Mouse (Mus musculus): ENCODE data around the gene Gimap8.
"Not testable (repeated sequence)": the region's sequence is repeated elsewhere in the genome, so short reads cannot be mapped to it uniquely, and the experiment has no call there.

The Gimap8 gene

GRCm38 (mm10) chr6:48680421-48680820, 33.4 kb downstream of the Gimap8 start:
- DNase-seq (ENCODE audit: low read depth): no peak

GRCm38 (mm10) chr6:48681472-48682090, 34.5 kb downstream of the Gimap8 start:
- no peak for DNase-seq (ENCODE audit: low read depth)

DNA sequence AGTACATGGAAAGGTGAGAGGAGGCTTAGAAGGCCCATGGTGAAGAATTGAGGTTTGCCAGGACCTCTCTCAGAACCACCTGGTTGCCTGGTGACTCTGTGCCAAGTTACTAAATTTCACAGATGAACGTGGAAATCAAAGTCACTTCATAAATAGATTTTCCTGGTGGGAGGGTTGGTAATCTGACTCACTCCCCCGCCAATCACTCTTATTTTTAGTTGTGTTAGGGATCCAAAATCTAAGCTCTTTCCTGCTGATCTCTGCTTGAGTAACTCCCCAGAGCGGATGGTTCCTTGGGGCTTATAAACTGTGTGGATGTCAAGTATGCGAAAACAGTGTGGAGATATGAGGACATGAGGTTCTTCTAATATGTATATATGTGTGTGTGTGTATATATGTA, 35.2 kb downstream of the Gimap8 start:
- no peak for DNase-seq (ENCODE audit: low read depth)

DNA sequence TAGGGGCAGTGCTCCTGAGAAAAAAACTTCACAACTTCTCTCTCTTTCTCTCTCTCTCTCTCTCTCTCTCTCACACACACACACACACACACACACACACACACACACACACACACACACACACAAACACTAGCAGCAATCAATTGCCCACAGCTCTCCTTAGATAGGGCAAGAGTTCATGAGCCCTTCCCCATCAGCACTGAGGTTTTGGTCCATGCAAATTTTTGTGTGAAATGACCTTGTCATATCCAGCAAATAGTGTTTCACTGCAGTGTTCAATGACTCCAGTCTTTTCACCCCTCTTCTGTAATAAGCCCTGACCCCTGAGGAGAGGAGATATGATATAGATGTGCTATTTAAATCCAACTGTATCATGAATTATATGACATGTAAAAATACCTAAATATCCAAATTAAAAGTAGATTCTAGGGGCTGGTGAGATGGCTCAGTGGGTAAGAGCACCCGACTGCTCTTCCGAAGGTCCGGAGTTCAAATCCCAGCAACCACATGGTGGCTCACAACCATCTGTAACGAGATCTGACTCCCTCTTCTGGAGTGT, 36.3 kb downstream of the Gimap8 start:
- DNase-seq (ENCODE audit: low read depth): not testable (repeated sequence)

DNA sequence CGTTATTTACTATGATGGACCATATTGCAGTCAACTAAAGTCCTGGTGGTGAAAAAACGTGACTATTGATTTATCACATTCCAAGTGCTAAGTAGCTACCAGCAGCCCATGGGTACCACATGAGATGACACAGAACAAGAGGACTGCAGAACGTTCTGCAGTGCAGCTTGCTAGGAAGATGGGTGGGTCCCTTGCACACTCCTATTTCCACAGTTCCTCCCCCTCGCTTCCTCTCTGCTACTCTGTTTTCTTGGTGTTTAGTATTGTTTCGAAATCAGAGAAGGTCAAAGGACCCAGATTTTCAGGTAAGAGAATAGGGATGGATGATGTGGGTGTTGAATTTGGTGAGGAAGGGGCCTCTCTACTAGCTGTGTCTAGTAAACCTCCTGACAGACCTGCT, 37.3 kb downstream of the Gimap8 start, which contains the start of gene Gimap4:
TSS of gene Gimap4 (plus strand) at position 231 of the 400 bp plus-strand sequence.
- no peak for DNase-seq (ENCODE audit: low read depth)

- DNase-seq (ENCODE audit: low read depth): no peak
Measured at GRCm38 (mm10) chr6:48684806-48685205, 37.8 kb downstream of the Gimap8 start.

DNA sequence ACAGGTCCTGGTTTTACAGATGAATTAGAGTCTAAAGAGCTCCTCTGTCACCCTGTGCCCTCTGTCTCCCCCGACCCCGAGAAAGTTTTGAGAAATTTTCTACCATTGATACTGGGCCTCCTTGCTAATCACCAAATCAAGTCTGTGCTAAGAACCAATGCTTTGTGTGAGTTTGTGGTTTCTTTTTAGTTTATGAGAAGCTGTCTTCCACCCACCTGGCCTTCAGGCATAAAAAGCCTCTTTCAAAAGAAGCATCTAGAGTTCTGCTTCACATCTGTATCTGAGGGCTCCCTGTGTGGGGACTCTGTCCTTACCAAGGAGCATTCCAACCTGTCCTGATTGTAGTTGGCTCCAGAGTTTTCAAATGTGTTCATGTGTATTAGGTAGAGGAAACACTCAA, 38.2 kb downstream of the Gimap8 start:
- no peak for DNase-seq (ENCODE audit: low read depth)

GRCm38 (mm10) chr6:48685694-48686665, 38.9 kb downstream of the Gimap8 start:
- DNase-seq (ENCODE audit: low read depth): no peak

DNA sequence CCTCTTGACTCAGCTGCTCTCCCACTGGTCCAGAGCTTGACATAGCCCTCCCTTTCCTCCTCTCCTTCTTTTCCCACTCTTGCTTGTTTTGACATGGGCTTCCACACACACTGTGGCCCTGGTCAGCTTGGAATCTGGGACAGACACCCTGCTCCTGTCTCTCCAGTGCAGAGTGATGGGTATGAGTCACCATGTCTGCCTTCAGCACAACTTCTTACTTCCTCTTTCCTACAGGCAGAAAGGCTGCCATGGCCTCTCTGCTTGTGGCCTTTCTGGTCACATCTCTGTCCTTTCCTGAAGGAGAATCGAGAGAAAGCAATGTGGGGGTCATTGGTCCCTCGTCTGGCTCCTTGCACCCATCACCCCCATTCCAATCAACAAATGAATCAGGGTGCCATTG, 40.0 kb downstream of the Gimap8 start:
- no peak for DNase-seq (ENCODE audit: low read depth)

DNA sequence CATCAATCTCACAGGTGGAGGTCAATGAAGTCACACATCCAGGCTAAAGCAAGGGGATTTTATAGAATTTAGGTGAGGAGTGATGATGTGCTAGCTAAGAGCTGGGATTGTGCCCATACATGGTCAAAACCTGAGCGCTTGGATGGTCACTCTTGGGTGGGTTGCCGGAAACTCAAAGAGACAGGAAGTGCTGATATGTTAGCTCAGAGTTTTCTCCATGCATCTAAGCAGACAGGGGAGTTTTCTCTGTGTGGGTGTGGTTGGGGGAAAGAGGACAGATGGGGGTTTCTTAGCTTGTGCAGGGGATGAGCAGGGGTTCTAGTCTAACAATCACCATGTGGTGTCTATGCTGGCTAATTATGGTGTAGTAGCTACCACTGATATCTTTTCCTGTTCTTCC, 42.3 kb downstream of the Gimap8 start:
- no peak for DNase-seq (ENCODE audit: low read depth)

- no peak for DNase-seq (ENCODE audit: low read depth)
Measured at GRCm38 (mm10) chr6:48692962-48693361, 45.9 kb downstream of the Gimap8 start.

DNA sequence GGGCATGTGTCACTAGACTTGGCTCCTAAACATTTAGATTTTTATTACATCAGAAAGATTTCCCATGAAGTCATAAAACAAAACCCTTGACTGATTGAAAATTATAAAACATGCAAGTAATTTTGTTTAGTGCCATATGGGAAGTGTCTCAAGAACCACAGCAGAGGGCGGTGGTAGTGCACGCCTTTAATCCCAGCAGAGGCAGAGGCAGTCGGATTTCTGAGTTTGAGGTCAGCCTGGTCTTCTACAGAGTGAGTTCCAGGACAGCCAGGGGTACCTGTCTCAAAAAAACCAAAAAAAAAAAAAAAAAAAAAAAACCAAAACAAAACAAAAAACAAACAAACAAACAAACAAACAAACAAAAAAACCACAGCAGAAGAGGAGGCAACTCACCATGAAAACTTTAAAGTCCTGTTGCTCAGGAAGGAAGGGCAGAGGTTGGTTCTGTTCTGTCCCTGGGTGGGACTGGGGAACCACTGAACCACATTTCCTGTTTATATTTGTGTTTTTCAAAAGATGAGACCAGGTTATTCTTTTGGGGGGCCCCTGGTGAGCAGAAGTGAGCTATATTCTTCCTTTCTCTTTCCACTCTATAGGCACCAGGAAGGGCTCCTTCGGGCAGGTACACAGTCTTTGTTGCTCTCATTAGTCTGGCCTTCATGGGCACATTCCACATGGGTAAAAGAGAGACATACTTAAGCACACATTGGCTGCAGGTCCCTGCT, 50.0 kb downstream of the Gimap8 start:
- no peak for DNase-seq (ENCODE audit: low read depth)

- DNase-seq (ENCODE audit: low read depth): no peak
Measured at GRCm38 (mm10) chr6:48697555-48697930, 50.5 kb downstream of the Gimap8 start.

DNA sequence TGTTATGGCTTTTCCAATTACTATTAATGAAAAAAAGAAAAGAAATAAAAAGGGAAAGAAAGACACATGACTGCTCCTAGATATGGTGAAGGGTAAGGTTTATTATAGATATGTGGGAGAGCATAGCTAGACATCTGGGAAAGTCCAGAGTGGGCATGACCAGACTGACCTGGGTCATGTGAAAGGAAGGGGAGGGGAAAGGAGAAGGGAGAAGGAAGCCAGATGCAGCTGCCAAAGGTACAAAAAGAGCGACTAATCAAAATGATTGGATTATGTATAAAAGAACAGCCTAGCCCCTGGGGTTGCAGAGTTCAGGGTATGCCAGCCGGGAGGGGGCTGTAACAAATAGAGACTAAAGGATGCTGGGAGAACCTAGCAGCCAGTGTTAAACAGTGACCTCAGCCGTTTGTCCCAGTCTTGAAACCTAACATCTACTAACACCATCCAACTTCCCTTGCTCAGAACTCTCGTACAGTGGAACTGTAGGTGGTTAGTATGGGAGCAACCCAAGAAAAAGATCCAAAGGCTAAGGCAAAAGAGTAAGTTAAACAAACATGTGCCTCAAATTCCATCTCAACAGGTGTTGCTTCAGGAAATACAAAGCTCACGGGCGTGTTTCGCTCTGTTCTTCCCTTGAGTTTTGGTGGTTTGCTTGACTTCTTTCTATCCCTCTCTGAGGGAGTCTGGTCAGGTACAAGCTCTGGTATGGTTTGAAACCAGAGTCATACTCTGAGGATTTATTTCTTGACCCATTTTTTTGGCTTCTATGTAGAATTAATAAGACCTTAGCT, 51.2 kb downstream of the Gimap8 start:
- no peak for DNase-seq (ENCODE audit: low read depth)

GRCm38 (mm10) chr6:48698888-48699287, 51.9 kb downstream of the Gimap8 start:
- no peak for DNase-seq (ENCODE audit: low read depth)

GRCm38 (mm10) chr6:48700251-48701075, 53.4 kb downstream of the Gimap8 start:
- no peak for DNase-seq (ENCODE audit: low read depth)

- no peak for DNase-seq (ENCODE audit: low read depth)
Measured at GRCm38 (mm10) chr6:48702146-48702545, 55.1 kb downstream of the Gimap8 start.

DNA sequence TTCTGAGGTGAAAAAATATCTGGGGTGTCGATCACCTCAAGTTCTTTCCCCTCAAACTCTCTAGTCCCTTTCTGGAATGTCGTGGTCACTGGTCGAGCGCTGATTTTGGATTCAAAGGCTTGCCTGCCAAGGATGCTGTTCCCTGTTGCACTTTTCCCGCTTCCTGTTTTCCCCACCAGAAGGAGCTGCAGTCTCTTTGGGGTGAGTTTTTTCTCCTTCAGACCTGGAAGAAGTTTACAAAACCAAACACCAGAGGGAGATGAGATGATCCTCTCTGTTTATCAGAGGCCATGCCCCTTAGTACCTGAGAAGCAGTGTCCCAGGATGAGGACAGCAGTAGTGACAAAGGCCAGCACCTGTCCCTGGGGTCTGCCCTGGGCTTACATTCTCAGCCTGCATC, 55.6 kb downstream of the Gimap8 start:
- DNase-seq (ENCODE audit: low read depth): no peak

- no peak for DNase-seq (ENCODE audit: low read depth)
Measured at GRCm38 (mm10) chr6:48704146-48704545, 57.1 kb downstream of the Gimap8 start.

DNA sequence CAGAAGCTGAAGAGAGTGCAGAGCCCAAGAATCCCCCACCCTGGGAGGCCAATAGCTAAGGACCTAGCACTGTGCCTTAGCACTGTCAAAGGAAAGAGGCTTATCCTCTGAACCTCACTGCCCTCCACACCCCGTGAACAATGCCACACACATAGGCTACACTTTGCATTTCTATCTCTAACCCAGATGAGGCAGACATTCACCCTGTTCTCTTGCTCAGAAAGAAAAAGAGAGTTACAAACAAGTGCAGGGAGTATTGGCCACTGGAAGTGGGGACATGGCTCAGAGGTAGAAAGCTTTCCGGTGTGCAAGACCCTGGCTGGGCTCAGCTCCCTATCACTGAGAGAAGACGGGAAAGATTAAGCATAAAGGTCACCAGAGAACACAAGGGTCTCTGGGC, 59.1 kb downstream of the Gimap8 start:
- no peak for DNase-seq (ENCODE audit: low read depth)
